Mouse (Mus musculus) myocyte (in vitro differentiated cells): ENCODE measurements at regions not wholly inside any gene's neighbourhood (a gene's known extent, or its start where the extent isn't known, plus 50 kb on each side); places are given as distances from the start of the nearest gene placed in this dataset.

Experiments
- CEBPB ChIP-seq: IDR thresholded peaks from 2 replicates; pipeline ENCODE4 v1.6.1; 2011; ENCODE audit warnings: mild to moderate bottlenecking, moderate library complexity; ENCODE audit not compliant: poor library complexity, insufficient read depth, severe bottlenecking
- E2F4 ChIP-seq: IDR thresholded peaks from one replicate; pipeline ENCODE4 v1.6.1; 2011; ENCODE audit warnings: mild to moderate bottlenecking, control low read depth, moderate library complexity; ENCODE audit not compliant: insufficient read depth
- MAX ChIP-seq: IDR thresholded peaks from one replicate; pipeline ENCODE4 v1.6.1; 2011; ENCODE audit warnings: low read depth, mild to moderate bottlenecking, control low read depth
- MYOD1 ChIP-seq, 3 experiments: IDR thresholded peaks; one replicate each; pipeline ENCODE4 v1.6.1; 2011; ENCODE audit warnings: control low read depth in 2 of 3, low read depth in 2 of 3, mild to moderate bottlenecking in 2 of 3, moderate library complexity in 1 of 3; ENCODE audit not compliant: insufficient read length in 2 of 3, control insufficient read depth in 1 of 3
- MYOG ChIP-seq, 3 experiments: IDR thresholded peaks; one replicate each; pipeline ENCODE4 v1.6.1; 2011; ENCODE audit warnings: control low read depth in 2 of 3, low read depth in 2 of 3, mild to moderate bottlenecking in 2 of 3; ENCODE audit not compliant: insufficient read length in 2 of 3, control insufficient read depth in 1 of 3, insufficient read depth in 1 of 3
- POLR2A ChIP-seq: IDR thresholded peaks from one replicate; pipeline ENCODE4 v1.6.1; 2011; ENCODE audit warnings: low read depth, mild to moderate bottlenecking, control low read depth, moderate library complexity; ENCODE audit not compliant: insufficient read length
- POLR2AphosphoS2 ChIP-seq: IDR thresholded peaks from one replicate; pipeline ENCODE4 v1.6.1; 2011; ENCODE audit warnings: low read depth, control low read depth; ENCODE audit not compliant: insufficient read length
- REST ChIP-seq: IDR thresholded peaks from one replicate; pipeline ENCODE4 v1.6.1; 2011; ENCODE audit warnings: mild to moderate bottlenecking, control low read depth, moderate library complexity; ENCODE audit not compliant: insufficient read depth, insufficient read length
- SRF ChIP-seq: IDR thresholded peaks from one replicate; pipeline ENCODE4 v1.6.1; 2011; ENCODE audit warnings: low read depth; ENCODE audit not compliant: control insufficient read depth, insufficient read length
- TCF12 ChIP-seq: IDR thresholded peaks from one replicate; pipeline ENCODE4 v1.6.1; 2011; ENCODE audit warnings: mild to moderate bottlenecking, control low read depth; ENCODE audit not compliant: poor library complexity, insufficient read depth, severe bottlenecking
- TCF3 ChIP-seq: IDR thresholded peaks from one replicate; pipeline ENCODE4 v1.6.1; 2011; ENCODE audit warnings: low read depth, control low read depth; ENCODE audit not compliant: insufficient read length
- USF1 ChIP-seq: IDR thresholded peaks from one replicate; pipeline ENCODE4 v1.6.1; 2011; ENCODE audit warnings: low read depth, mild to moderate bottlenecking, control low read depth, moderate library complexity

DNA sequence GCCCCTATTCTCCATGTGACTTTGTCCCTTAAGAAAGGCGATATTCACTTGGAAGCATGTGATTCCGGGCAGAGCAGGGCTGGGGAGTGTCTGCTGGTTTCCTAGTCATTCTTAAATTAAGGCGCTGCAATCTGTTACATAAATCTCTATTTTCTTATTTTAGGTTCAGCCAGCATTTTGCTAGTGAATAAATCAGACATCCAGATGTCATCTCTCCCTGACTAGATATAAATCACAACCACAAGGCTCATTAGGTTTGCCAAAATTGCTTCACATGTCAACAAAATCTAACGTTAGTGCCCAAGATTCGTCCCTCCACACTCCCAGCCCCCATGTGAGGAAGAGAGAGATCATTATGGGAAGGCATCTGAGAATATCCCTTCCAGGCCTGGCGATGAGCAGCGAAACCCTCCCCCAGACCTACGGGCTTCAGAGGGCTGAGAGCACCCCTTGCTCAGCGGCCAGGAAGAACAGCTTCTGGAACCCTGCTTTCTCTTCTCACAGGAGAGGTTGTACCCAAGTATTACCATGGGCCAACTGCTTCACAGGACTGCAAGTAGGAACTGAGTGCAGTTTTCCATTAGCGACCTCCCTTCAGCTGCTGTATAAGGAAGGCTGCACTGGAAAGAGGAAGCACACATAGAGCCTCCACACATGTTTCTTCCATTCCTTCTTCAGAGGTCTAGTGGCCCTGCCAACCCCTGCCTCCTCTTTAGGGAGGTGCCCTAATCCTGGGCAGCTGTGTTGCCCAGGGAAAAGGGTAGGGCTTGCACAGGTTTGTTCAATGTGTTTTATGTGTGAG lies 250.5 kb downstream of the Hivep2 start:
- no peak for TF ChIP-seq CEBPB
- no peak for TF ChIP-seq MYOG (IDR thresholded peaks at IDR 0.05; ENCODE audit: control insufficient read depth in 1 of 3, insufficient read depth in 1 of 3, insufficient read length in 2 of 3, low read depth in 2 of 3)
- TF ChIP-seq POLR2A = no peak
- TF ChIP-seq POLR2AphosphoS2 = no peak
- no peak for TF ChIP-seq TCF12
- no peak for TF ChIP-seq MYOD1 (IDR thresholded peaks at IDR 0.05; ENCODE audit: control insufficient read depth in 1 of 3, insufficient read length in 2 of 3, low read depth in 2 of 3)
- no peak for TF ChIP-seq MAX
- no peak for TF ChIP-seq USF1
- no peak for TF ChIP-seq E2F4
- no peak for TF ChIP-seq TCF3
- TF ChIP-seq REST = no peak
- TF ChIP-seq SRF = no peak
